Mouse (Mus musculus): ENCODE data around the gene Galnt15. TPM values are rescaled to one million over a fixed set of nuclear protein-coding genes. Genes with fewer than 3 reads are reported as not detected.
"Not testable (repeated sequence)": the region's sequence is repeated elsewhere in the genome, so short reads cannot be mapped to it uniquely, and the experiment has no call there.

The Galnt15 gene
- total RNA-seq, 2 experiments from 2014 or later = 3.0 TPM

GRCm38 (mm10) chr14:32037661-32038252 is 9.0 kb downstream of the Galnt15 start:
- DNase-seq = no peak

GRCm38 (mm10) chr14:32042108-32042507 is 13.3 kb downstream of the Galnt15 start:
- DNase-seq = no peak

GRCm38 (mm10) chr14:32046357-32046756 is 17.6 kb downstream of the Galnt15 start:
- DNase-seq = no peak

GRCm38 (mm10) chr14:32050171-32050570 is 21.4 kb downstream of the Galnt15 start:
- no peak for DNase-seq

- no peak for DNase-seq
Measured at GRCm38 (mm10) chr14:32053895-32054294, 25.1 kb downstream of the Galnt15 start.

GRCm38 (mm10) chr14:32054788-32055187 is 26.0 kb downstream of the Galnt15 start:
- DNase-seq = no peak

GRCm38 (mm10) chr14:32055781-32056180 is 27.0 kb downstream of the Galnt15 start:
- DNase-seq = peak; percentile 48

- DNase-seq = peak; percentile 64
Measured at GRCm38 (mm10) chr14:32056675-32057074, 27.9 kb downstream of the Galnt15 start.

GRCm38 (mm10) chr14:32057664-32058063 is 28.9 kb downstream of the Galnt15 start:
- no peak for DNase-seq

- DNase-seq = no peak
Measured at GRCm38 (mm10) chr14:32061398-32061797, 32.6 kb downstream of the Galnt15 start.

GRCm38 (mm10) chr14:32072807-32073206 is 44.0 kb downstream of the Galnt15 start:
- no peak for DNase-seq

GRCm38 (mm10) chr14:32073211-32073685 is 44.5 kb downstream of the Galnt15 start:
- DNase-seq = peak; percentile 68

GRCm38 (mm10) chr14:32073901-32074300 is 45.1 kb downstream of the Galnt15 start:
- no peak for DNase-seq

- peak; percentile 85 for DNase-seq
Measured at GRCm38 (mm10) chr14:32076896-32077575, 48.2 kb downstream of the Galnt15 start.

- DNase-seq = no peak
Measured at GRCm38 (mm10) chr14:32081026-32081425, 52.2 kb downstream of the Galnt15 start.

GRCm38 (mm10) chr14:32082891-32083290 is 54.1 kb downstream of the Galnt15 start:
- DNase-seq = no peak

GRCm38 (mm10) chr14:32083466-32083865 is 54.7 kb downstream of the Galnt15 start:
- no peak for DNase-seq

- no peak for DNase-seq
Measured at GRCm38 (mm10) chr14:32084761-32085485, 56.1 kb downstream of the Galnt15 start, which contains the start of gene Oxnad1. TSS of gene Oxnad1 (plus strand) at chr14:32085374.

- DNase-seq = peak; percentile 99
Measured at GRCm38 (mm10) chr14:32085486-32086201, 56.9 kb downstream of the Galnt15 start, which contains the start of gene Dph3. TSS of gene Dph3 (minus strand) at chr14:32085729.

- no peak for DNase-seq
Measured at GRCm38 (mm10) chr14:32086226-32086625, 57.4 kb downstream of the Galnt15 start.

- not testable (repeated sequence) for DNase-seq
Measured at GRCm38 (mm10) chr14:32087584-32088248, 58.9 kb downstream of the Galnt15 start.

GRCm38 (mm10) chr14:32091124-32091523 is 62.3 kb downstream of the Galnt15 start:
- peak; percentile 51 for DNase-seq
